Mouse (Mus musculus) liver, embryonic 11.5 days (tissue): Measurements from ENCODE around the gene Snx29. TPM values are rescaled to one million over a fixed set of nuclear protein-coding genes. Genes with fewer than 3 reads are reported as not detected.
"Not testable (repeated sequence)": the region's sequence is repeated elsewhere in the genome, so short reads cannot be mapped to it uniquely, and the experiment has no call there.

Experiments used
- ATAC-seq: fragments of 200-750 bp; cut with Nextera tagmentation; replicated peaks from 2 replicates; pipeline ENCODE4 v1.8.0; 2017; ENCODE audit warnings: moderate number of reproducible peaks, mild to moderate bottlenecking, moderate TSS enrichment, moderate library complexity; ENCODE audit not compliant: low FRiP score
- DNase-seq: peaks from one replicate; pipeline ENCODE4 v3.0.0-alpha.2; 2017; ENCODE audit warnings: low spot score
- H3K27ac ChIP-seq: fragments of 300-500 bp; sonication (generic); 2 replicates; pipeline ENCODE4 v1.5.1; 2014; ENCODE audit warnings: mild to moderate bottlenecking, low read depth, low read length, control low read depth
- H3K27me3 ChIP-seq: fragments of 300-500 bp; sonication (generic); replicated peaks from 2 replicates; pipeline ENCODE4 v1.6.1; 2014; ENCODE audit warnings: low read length, mixed read lengths; ENCODE audit not compliant: control insufficient read depth, insufficient read depth
- H3K36me3 ChIP-seq: fragments of 300-500 bp; sonication (generic); 2 replicates; pipeline ENCODE4 v1.6.1; 2014; ENCODE audit warnings: mild to moderate bottlenecking, low read length, moderate library complexity, mixed read lengths; ENCODE audit not compliant: control insufficient read depth, insufficient read depth
- H3K4me1 ChIP-seq: fragments of 300-500 bp; sonication (generic); replicated peaks from 2 replicates; pipeline ENCODE4 v1.6.1; 2014; ENCODE audit warnings: low read length, mixed read lengths; ENCODE audit not compliant: control insufficient read depth, insufficient read depth
- H3K4me2 ChIP-seq: fragments of 300-500 bp; sonication (generic); 2 replicates; pipeline ENCODE4 v1.6.1; 2014; ENCODE audit warnings: mild to moderate bottlenecking, control low read depth, moderate library complexity
- H3K4me3 ChIP-seq: fragments of 300-500 bp; sonication (generic); 2 replicates; pipeline ENCODE4 v1.5.1; 2014; ENCODE audit warnings: low read depth, low read length, control low read depth
- H3K9ac ChIP-seq: fragments of 300-500 bp; sonication (generic); 2 replicates; pipeline ENCODE4 v1.6.1; 2014; ENCODE audit warnings: low read depth, low read length, control low read depth
- H3K9me3 ChIP-seq: fragments of 300-500 bp; sonication (generic); 2 replicates; pipeline ENCODE4 v1.6.1; 2016; ENCODE audit warnings: low read length, inconsistent platforms, mixed read lengths; ENCODE audit not compliant: control insufficient read depth
- WGBS: fragments of 180-500 bp; shearing (Covaris S2); extraction: QIAGEN DNeasy Blood & Tissue Kit; methylation state at CpG from one replicate; pipeline ENCODE4 v1.1.7; 2014; 5-methylcytosine and 5-hydroxymethylcytosine counted together
- polyA plus RNA-seq: library from polyadenylated mRNA; unstranded; fragments of >200 nt; fragmentation: Nextera tagmentation; extraction: Ambion mirVana; gene quantifications from 2 replicates; pipeline ENCODE4 v1.2.1, GENCODE M21; 2014

The Snx29 gene
- 4.5 and 5.1 TPM in 2 replicates for polyA plus RNA-seq

DNA sequence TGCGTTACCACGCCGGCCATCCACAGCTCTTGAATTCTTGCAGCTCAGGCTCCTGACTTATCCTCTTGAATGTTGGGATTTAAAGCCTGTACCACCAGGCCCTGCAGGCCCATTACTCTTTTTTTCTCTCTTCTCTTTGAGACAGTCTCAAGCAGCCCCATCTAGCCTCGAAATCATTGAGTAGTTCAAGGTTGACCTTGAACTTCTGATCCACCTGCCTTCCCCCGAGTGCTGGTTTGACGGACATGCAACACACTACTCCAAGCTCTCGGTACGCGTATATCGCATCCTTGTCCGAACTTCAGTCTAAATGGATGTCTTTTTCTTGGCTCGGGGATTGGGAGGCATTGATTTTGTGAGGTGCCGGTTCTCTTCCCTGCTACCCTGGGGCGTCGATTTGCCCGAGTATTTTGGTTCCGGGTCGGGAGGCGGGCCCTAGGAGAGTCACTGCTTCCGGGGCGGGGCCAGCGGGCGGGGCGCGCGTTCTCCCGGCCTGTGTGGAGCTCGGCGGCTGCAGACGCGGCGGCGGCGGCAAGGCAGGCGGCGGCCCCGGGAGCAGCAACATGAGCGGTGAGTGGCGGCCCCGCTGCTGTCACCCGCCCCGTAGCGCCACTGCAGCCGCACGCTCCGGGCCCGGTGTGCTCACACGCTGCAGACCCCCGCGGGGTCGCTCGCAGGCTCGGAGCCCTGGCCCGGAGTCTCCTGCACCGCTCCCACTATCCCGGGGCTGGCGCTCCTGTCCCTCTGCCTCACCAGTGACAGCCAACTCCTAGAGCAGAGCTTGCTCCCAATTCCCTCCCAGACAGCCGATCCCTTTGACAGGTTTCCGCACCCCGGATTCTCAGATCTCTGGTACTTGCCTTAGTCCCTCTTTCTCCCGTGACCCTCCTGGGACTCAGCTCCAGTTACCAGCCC lies at the start of gene Snx29:
Gene Snx29 (plus strand): TSS at position 500 of the 915 bp plus-strand sequence.
- 5% methylated on average over 60 of the region's 61 CpGs for WGBS
- ATAC-seq (peak; percentile 97), DNase-seq (peak; percentile 99)
- H3K4me3 ChIP-seq, result peak within 1 kb of the TSS; percentile 90
- H3K27ac ChIP-seq, result peak within 1 kb of the TSS; percentile 54; the same call in 1 of the 2 replicates
- H3K27me3 ChIP-seq, result no peaks in the 10 kb centered on the region
- H3K36me3 ChIP-seq, result no peaks in the 10 kb centered on the region
- H3K4me2 ChIP-seq, result peak within 1 kb of the TSS; percentile 98
- no peaks in the 10 kb centered on the region for H3K9me3 ChIP-seq
- peaks cover 8% of the 10 kb centered on the region for H3K4me1 ChIP-seq
- H3K9ac ChIP-seq, result peak within 1 kb of the TSS; percentile 89

DNA sequence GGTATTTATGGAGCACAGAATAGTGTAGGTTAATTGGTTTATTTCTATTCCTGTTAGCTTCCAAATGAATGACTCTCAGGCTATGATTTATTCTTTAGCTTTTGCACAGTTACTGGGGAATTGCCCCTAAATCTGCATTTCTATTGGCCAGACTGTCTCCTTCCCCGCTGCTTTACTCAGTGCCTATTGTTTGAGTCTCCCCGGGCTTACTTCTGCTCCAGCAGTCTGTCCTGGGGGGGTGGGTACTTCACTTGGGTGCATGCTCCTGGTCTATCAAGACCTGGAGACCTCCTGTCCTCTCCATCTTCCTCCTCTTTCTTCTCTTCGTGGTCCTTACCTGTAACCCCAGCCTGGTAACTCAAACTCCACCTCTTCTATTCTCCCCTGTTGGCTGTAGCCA lies 45.8 kb upstream of the Snx29 start:
- Histone ChIP-seq H3K27ac (no peak overlapping the region), H3K4me2 (no peak overlapping the region), H3K27me3 (no peaks in the 10 kb centered on the region), H3K9me3 (no peaks in the 10 kb centered on the region), H3K36me3 (no peaks in the 10 kb centered on the region), H3K9ac (no peak overlapping the region), H3K4me1 (no peaks in the 10 kb centered on the region), H3K4me3 (no peak overlapping the region)
- ATAC-seq, result no peak
- WGBS, result 56% methylated on average over 3 of the region's 3 CpGs
- no peak for DNase-seq

DNA sequence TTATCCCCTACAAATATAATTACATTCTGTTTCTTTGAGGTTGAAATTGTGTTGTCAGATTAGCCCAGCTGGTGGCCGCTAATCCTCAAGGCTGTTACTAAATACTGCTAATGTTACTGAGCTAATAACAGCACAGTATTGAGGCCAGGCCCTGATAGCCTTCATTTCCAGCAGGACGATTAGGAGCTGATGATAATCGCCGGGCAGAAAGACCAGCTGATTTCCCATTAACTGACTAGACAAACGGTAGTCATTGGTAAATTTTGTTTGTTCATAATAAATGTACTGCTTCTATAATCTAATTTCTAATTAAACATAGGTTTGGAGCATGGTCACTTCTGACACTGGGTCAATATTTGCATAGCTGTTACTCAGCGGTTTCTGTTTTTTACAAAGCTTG lies 43.9 kb upstream of the Snx29 start:
- H3K36me3 ChIP-seq, result no peaks in the 10 kb centered on the region
- WGBS, result 75% methylated on average over 6 of the region's 6 CpGs
- H3K9ac ChIP-seq, result no peak overlapping the region
- H3K27me3 ChIP-seq, result no peaks in the 10 kb centered on the region
- no peak overlapping the region for H3K4me3 ChIP-seq
- no peaks in the 10 kb centered on the region for H3K9me3 ChIP-seq
- ATAC-seq, result no peak
- no peak overlapping the region for H3K4me2 ChIP-seq
- H3K4me1 ChIP-seq, result no peaks in the 10 kb centered on the region
- no peak for DNase-seq
- H3K27ac ChIP-seq, result no peak overlapping the region

DNA sequence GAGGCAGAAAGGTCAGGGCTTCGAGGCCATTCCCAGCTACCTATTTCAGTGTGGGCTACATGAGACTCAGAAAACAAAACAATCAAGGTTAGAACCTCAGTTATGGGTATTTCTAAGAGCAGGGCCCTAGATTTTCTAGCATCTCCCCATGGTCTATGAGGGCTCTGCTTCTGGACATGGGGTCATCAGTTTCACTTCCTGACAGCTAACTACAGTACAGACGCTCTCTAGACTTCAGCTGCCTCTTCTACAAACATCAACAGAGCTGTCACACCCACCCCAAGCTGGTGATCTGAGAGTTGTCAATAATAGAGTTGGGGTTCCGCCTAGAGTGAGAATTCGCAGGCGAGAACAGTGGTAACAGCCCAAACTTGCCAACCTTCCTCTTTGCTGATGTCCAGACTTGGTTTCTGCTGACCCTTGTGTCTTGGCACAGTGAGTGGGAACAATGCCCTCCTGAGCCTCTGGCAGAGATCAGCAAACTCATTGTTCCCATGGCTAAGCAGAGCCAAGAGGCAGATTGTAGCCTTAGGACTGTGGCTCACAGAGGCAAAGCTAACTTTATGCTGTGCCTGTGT lies 40.0 kb upstream of the Snx29 start:
- no peaks in the 10 kb centered on the region for H3K27me3 ChIP-seq
- H3K27ac ChIP-seq, result no peak overlapping the region
- no peak for DNase-seq
- no peak overlapping the region for H3K9ac ChIP-seq
- no peaks in the 10 kb centered on the region for H3K9me3 ChIP-seq
- H3K4me2 ChIP-seq, result no peak overlapping the region
- no peak overlapping the region for H3K4me3 ChIP-seq
- no peaks in the 10 kb centered on the region for H3K36me3 ChIP-seq
- WGBS, result 77% methylated on average over 5 of the region's 5 CpGs
- ATAC-seq, result no peak
- no peaks in the 10 kb centered on the region for H3K4me1 ChIP-seq

DNA sequence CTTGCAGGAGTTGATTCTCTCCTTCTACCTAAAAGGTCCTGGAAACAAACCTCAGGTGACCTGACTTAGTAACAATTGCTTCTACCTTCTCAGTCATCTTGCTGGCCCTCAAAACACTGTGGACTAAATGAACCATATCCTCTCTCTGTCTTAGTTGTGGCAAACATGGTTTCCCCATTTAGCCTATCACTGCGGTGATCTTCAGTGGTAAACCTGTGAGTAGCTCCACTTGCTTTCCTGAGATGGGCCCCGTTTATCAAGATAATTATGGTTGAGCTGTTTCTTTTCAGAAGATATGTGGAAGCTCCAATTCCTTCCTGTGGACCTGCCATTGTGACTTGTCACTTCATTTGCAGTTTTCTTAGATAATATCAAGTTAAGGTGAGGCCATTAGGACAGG lies 37.8 kb upstream of the Snx29 start:
- Histone ChIP-seq H3K27ac (no peak overlapping the region), H3K4me1 (no peaks in the 10 kb centered on the region), H3K36me3 (no peaks in the 10 kb centered on the region), H3K27me3 (no peaks in the 10 kb centered on the region), H3K4me2 (no peak overlapping the region), H3K4me3 (no peak overlapping the region), H3K9ac (no peak overlapping the region), H3K9me3 (peaks cover 5% of the 10 kb centered on the region; the same call in 1 of the 2 replicates)
- ATAC-seq (no peak), DNase-seq (no peak)
- WGBS, result 71% methylated on average over 2 of the region's 2 CpGs

DNA sequence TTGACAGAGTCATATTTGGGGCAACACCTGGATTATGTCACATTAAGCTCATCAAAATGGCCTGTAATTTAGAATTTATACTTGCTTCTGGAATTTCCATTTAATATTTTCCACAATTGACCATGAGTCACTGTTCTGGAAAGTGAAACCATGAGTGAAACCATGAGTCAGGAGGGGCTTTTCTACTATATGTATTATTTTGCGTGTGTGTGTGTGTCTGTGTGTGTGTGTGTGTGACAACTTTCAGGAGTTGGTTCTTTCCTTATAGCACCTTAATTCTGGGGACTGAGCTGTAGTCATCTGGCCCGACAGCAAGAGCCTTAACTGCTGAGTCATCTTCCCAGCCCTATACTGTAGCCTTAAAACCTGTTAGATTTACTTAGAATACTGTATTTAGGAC lies 36.8 kb upstream of the Snx29 start:
- WGBS, result 75% methylated on average over 2 of the region's 2 CpGs
- no peak for DNase-seq
- H3K4me1 ChIP-seq, result no peaks in the 10 kb centered on the region
- no peak overlapping the region for H3K4me2 ChIP-seq
- H3K27ac ChIP-seq, result no peak overlapping the region
- no peaks in the 10 kb centered on the region for H3K36me3 ChIP-seq
- no peak for ATAC-seq
- no peaks in the 10 kb centered on the region for H3K27me3 ChIP-seq
- H3K9me3 ChIP-seq, result peaks cover 8% of the 10 kb centered on the region; the same call in 1 of the 2 replicates
- H3K9ac ChIP-seq, result no peak overlapping the region
- no peak overlapping the region for H3K4me3 ChIP-seq

DNA sequence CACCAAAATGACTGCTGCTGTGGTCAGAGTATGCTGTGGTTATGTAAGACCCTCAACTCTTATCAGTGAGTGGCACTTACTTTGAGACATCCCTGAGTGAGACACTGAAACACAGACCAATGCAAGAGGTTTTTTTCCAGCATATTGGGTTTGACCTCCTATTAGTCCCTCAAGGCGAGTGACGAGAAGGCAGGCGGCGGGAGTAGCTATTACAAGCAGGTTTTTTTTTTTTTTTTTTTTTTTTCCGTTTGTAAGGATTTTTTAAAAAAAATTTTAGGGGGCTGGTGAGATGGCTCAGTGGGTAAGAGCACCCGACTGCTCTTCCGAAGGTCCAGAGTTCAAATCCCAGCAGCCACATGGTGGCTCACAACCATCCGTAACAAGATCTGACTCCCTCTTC lies 33.8 kb upstream of the Snx29 start:
- DNase-seq, H3K27ac ChIP-seq, H3K4me1 ChIP-seq, ATAC-seq, H3K4me2 ChIP-seq, H3K27me3 ChIP-seq, H3K36me3 ChIP-seq, H3K9ac ChIP-seq, H3K9me3 ChIP-seq, H3K4me3 ChIP-seq: not testable (repeated sequence)
- WGBS, result 90% methylated on average over 7 of the region's 8 CpGs

DNA sequence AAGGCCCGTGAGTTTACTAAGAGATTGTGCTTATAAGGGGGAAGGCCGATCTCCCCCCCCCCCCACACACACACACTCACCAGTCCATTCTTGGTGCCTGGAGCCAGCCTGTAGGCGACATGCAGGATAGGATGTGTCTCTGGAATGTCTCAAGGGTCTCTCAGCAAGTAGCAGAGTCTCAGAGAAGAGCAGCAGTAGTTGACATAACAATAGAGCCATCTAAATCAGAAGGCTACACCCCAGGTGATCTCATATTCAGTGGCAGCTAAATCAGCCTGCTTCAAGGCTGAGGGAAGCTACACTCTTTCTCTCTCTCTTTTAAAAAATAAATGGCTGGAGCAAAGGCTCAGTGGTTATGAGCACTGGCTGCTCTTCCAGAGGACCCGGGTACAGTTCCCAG lies 27.1 kb upstream of the Snx29 start:
- H3K4me1 ChIP-seq, H3K27me3 ChIP-seq, H3K9ac ChIP-seq, ATAC-seq, H3K27ac ChIP-seq, DNase-seq, H3K4me3 ChIP-seq, H3K36me3 ChIP-seq, H3K4me2 ChIP-seq, H3K9me3 ChIP-seq: not testable (repeated sequence)
- WGBS, result 81% methylated on average over 4 of the region's 4 CpGs

DNA sequence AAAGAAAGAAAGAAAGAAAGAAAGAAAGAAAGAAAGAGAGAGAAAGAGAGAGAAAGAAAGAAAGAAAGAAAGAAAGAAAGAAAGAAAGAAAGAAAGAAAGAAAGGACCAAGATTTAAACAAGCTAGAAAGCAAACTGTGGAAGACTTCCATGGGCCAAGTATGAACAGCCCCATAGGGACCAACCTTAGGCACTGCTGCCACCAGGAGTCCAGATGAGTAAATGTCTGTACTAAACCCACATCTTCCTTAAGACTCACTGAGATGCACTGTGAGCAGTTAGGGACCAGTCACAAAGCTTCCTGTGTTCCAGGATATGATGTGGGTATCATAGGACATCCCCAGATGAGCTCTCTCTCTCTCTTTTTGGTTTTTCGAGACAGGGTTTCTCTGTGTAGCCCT lies 25.0 kb upstream of the Snx29 start:
- H3K4me1 ChIP-seq, H3K27ac ChIP-seq, H3K4me2 ChIP-seq, H3K36me3 ChIP-seq, H3K9me3 ChIP-seq, ATAC-seq, H3K27me3 ChIP-seq, H3K9ac ChIP-seq, DNase-seq, H3K4me3 ChIP-seq: not testable (repeated sequence)
- WGBS, result 75% methylated on average over 1 of the region's 1 CpGs
